Mouse (Mus musculus): ENCODE measurements around the gene Hyal6.

DNA sequence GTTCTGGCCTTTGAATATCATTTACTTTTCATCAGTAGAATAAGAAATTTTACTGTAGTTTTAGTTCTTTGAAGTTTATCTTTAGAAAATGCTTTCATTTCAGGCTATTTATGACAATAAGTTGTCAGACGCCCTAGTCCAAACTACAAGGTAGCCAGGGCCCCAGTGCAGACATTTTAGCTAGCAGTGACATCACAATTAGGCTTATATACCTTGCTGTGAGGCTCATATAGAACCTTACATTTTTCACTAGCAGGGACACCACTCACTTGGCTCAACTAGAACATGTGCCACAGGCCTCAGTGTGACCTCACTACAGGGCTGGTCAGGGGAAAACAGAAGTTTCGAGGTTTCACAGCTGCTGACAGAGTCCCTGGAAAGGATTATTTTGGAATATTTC, 25.5 kb upstream of the Hyal6 start:
- no peak for TF ChIP-seq POLR2A (IDR thresholded peaks at IDR 0.05; ENCODE audit: borderline replicate concordance, extremely low read depth, low read depth, low read length)
- TF ChIP-seq CTCF (IDR thresholded peaks at IDR 0.05; ENCODE audit: insufficient read depth, low read length) = no peak

All from lung, adult 2 months (tissue).